Mouse (Mus musculus): Measurements from ENCODE around the gene Trim63. TPM values are rescaled to one million over a fixed set of nuclear protein-coding genes. Genes with fewer than 3 reads are reported as not detected.

Gene Trim63
- polyA plus RNA-seq, 1 experiment: 0.32 TPM

DNA sequence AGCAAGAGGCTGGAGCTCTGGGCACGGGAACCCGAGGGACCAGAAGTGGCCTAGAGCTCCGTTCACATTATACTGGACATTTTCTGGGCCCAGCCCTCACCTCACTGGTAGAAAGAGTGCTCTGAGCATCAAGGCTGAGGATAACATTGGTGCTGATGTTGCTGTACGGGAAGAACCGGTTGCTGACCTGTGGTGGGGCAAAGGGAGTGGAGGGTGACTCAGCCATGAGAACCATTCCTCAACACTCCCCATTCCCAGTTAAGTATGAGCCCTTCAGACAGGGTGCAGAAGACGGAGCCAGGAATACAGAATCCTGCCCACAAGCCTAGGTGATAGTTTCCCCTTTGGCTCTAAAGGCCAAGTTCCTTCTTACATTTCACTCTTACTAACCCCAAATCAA lies 44.7 kb downstream of the Trim63 start:
- WGBS: 92% methylated on average over 6 of the region's 6 CpGs
- H3K27ac ChIP-seq (ENCODE audit: insufficient read depth, low read length): no peak overlapping the region
- H3K27me3 ChIP-seq (ENCODE audit: control insufficient read depth, insufficient read depth, low read length): no peaks in the 10 kb centered on the region
- H3K36me3 ChIP-seq (ENCODE audit: control insufficient read depth, insufficient read depth, low read length): no peaks in the 10 kb centered on the region
- peaks cover 27% of the 10 kb centered on the region; the same call in 1 of the 2 replicates for H3K4me1 ChIP-seq (ENCODE audit: control insufficient read depth, insufficient read depth, insufficient read length)
- no peak for DNase-seq (ENCODE audit: low read depth in 1 of 2, low spot score in 2 of 2)
- TF ChIP-seq POLR2A (IDR thresholded peaks at IDR 0.05; ENCODE audit: low read depth, low read length) (no peak), CTCF (IDR thresholded peaks at IDR 0.05; ENCODE audit: extremely low read depth, insufficient read depth, insufficient read length, insufficient replicate concordance) (no peak)
- no peak overlapping the region for H3K4me3 ChIP-seq (ENCODE audit: extremely low read depth, insufficient read depth, insufficient read length)

DNA sequence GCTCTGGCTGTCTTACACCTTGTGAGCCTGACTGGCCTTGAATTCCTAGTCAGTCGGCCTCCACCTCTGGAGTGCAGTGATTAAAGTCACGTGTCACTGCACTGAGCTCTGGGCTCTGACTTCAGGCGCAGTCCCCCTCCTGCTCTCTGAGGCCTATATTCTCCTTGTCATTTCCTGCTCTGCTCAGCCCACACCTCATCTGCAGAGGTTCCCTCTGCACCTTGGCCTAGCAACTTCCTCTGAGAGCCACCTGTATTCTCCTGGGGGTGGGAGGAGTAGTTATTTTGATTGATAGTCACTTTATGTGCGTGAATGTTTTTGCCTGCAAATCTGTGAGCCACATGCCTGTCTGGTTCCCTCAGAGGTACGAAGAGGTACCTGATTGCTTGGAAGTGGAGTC lies 46.3 kb downstream of the Trim63 start:
- peak; percentile 32 to 72 for DNase-seq (ENCODE audit: low read depth in 1 of 2, low spot score in 2 of 2)
- Histone ChIP-seq H3K4me3 (ENCODE audit: extremely low read depth, insufficient read depth, insufficient read length) (no peak overlapping the region), H3K27me3 (ENCODE audit: control insufficient read depth, insufficient read depth, low read length) (no peaks in the 10 kb centered on the region), H3K27ac (ENCODE audit: insufficient read depth, low read length) (peak overlapping the region; percentile 82), H3K4me1 (ENCODE audit: control insufficient read depth, insufficient read depth, insufficient read length) (peaks cover 38% of the 10 kb centered on the region; the same call in 1 of the 2 replicates), H3K36me3 (ENCODE audit: control insufficient read depth, insufficient read depth, low read length) (no peaks in the 10 kb centered on the region)
- 14% methylated on average over 5 of the region's 5 CpGs for WGBS
- TF ChIP-seq CTCF (IDR thresholded peaks at IDR 0.05; ENCODE audit: extremely low read depth, insufficient read depth, insufficient read length, insufficient replicate concordance): no peak
- no peak for TF ChIP-seq POLR2A (IDR thresholded peaks at IDR 0.05; ENCODE audit: low read depth, low read length)

DNA sequence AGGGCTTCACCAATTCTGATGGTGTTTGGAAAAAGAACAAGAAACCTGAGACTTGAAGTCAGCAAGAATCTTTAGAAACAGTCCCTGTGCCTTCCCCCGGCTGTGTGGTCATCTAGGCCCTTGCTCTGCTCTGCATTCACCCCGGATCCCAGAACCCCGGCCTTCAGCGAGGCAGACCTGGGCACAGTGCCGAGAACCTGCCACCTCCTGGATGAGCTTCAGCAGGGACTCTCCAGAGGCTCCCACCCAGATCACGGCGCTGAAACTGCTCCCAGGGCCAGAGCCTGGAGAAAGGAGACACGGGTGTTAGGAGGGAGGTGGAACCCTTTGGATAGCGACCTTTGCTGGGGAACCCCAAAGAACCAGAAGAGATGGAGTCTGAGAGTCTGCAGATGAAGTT lies 47.2 kb downstream of the Trim63 start:
- Histone ChIP-seq H3K27me3 (ENCODE audit: control insufficient read depth, insufficient read depth, low read length) (no peaks in the 10 kb centered on the region), H3K4me1 (ENCODE audit: control insufficient read depth, insufficient read depth, insufficient read length) (peaks cover 38% of the 10 kb centered on the region; the same call in 1 of the 2 replicates), H3K4me3 (ENCODE audit: extremely low read depth, insufficient read depth, insufficient read length) (no peak overlapping the region), H3K36me3 (ENCODE audit: control insufficient read depth, insufficient read depth, low read length) (no peaks in the 10 kb centered on the region), H3K27ac (ENCODE audit: insufficient read depth, low read length) (peak overlapping the region; percentile 82)
- WGBS: 39% methylated on average over 9 of the region's 9 CpGs
- no peak for DNase-seq (ENCODE audit: low read depth in 1 of 2, low spot score in 2 of 2)
- TF ChIP-seq POLR2A (IDR thresholded peaks at IDR 0.05; ENCODE audit: low read depth, low read length) (no peak), CTCF (IDR thresholded peaks at IDR 0.05; ENCODE audit: extremely low read depth, insufficient read depth, insufficient read length, insufficient replicate concordance) (no peak)

DNA sequence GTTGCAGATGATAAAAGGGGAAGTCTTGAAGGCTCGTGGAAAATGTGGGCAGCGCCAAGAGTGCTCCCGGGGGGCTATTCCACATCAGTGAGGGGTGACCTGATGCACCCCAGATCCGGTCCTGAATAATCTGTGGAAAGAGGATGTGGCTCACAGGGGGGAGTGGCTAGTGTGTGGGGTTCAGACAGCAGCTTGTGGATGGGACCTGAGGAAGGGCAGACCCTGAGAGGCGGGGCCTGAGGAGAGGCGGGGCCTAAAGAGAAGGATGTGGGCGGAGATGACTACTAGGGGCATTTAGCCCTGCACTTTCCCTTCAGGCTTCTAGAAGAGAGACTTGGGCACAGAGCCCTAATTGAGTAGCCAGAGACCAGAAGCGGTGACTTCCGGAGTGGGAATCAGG lies 47.7 kb downstream of the Trim63 start:
- peak overlapping the region; percentile 82 for H3K27ac ChIP-seq (ENCODE audit: insufficient read depth, low read length)
- H3K4me1 ChIP-seq (ENCODE audit: control insufficient read depth, insufficient read depth, insufficient read length): peaks cover 38% of the 10 kb centered on the region; the same call in 1 of the 2 replicates
- H3K36me3 ChIP-seq (ENCODE audit: control insufficient read depth, insufficient read depth, low read length): no peaks in the 10 kb centered on the region
- peak overlapping the region; percentile 25; the same call in 1 of the 2 replicates for H3K4me3 ChIP-seq (ENCODE audit: extremely low read depth, insufficient read depth, insufficient read length)
- no peaks in the 10 kb centered on the region for H3K27me3 ChIP-seq (ENCODE audit: control insufficient read depth, insufficient read depth, low read length)
- no peak for TF ChIP-seq CTCF (IDR thresholded peaks at IDR 0.05; ENCODE audit: extremely low read depth, insufficient read depth, insufficient read length, insufficient replicate concordance)
- TF ChIP-seq POLR2A (IDR thresholded peaks at IDR 0.05; ENCODE audit: low read depth, low read length): no peak
- peak; percentile 80 to 82 for DNase-seq (ENCODE audit: low read depth in 1 of 2, low spot score in 2 of 2)
- WGBS: 2% methylated on average over 9 of the region's 9 CpGs

DNA sequence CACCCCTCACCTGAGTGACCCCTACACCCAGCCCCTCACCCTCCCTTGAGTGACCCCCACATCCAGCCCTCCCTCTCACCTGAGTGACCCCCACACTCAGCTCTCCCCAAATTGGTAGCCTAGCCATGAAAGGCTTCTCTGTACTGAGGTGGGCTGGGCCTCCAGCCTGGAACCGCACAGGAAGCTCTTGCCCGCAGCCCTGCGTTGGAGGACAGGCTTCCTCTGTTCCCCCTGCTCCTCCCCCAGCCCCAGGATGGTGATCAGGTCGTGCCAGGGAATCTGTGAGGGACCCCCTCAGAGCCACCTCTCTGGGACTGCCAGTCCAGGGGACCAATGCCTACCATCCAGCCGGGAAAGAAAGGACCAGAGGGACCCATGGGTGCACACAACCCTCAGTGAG lies 50.4 kb downstream of the Trim63 start:
- 9% methylated on average over 5 of the region's 5 CpGs for WGBS
- no peak overlapping the region for H3K4me3 ChIP-seq (ENCODE audit: extremely low read depth, insufficient read depth, insufficient read length)
- no peak for DNase-seq (ENCODE audit: low read depth in 1 of 2, low spot score in 2 of 2)
- 0 out of 2 replicates have a peak, but pooled peaks cover under 1% of the 10 kb centered on the region for H3K27me3 ChIP-seq (ENCODE audit: control insufficient read depth, insufficient read depth, low read length)
- no peak overlapping the region for H3K27ac ChIP-seq (ENCODE audit: insufficient read depth, low read length)
- H3K36me3 ChIP-seq (ENCODE audit: control insufficient read depth, insufficient read depth, low read length): no peaks in the 10 kb centered on the region
- peaks cover 38% of the 10 kb centered on the region; the same call in 1 of the 2 replicates for H3K4me1 ChIP-seq (ENCODE audit: control insufficient read depth, insufficient read depth, insufficient read length)
- no peak for TF ChIP-seq POLR2A (IDR thresholded peaks at IDR 0.05; ENCODE audit: low read depth, low read length)

DNA sequence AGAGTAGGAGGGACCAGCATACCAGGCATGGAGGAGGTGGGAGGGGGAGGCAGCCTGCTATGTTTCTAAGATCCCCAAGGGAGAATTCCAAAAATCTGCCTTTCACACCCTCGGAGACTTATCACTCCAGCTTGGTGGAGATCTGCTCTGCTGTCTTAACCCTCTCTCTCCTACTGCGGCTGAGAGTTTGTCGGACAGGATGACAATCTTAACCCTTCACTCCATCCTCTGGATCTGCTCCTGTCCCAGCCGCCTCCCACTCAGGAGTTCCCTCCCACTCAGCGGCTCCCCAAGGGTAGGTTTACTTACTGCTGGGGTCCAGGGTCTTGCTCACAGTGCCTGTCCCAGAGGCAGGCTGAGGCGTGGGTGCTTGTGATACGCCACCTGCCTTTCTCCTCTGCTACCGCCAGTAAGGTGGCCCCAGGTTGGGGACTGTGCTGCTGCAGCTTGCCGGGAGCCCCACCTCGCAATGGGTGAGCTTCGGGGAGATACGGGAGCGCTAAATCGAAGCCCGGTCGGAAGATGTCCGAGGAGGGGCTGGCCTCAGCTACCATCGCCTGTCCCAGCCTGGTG lies 55.8 kb downstream of the Trim63 start:
- WGBS: 9% methylated on average over 18 of the region's 18 CpGs
- TF ChIP-seq CTCF (IDR thresholded peaks at IDR 0.05; ENCODE audit: extremely low read depth, insufficient read depth, insufficient read length, insufficient replicate concordance): no peak
- TF ChIP-seq POLR2A (IDR thresholded peaks at IDR 0.05; ENCODE audit: low read depth, low read length): no peak
- H3K36me3 ChIP-seq (ENCODE audit: control insufficient read depth, insufficient read depth, low read length): no peaks in the 10 kb centered on the region
- peaks cover 12% of the 10 kb centered on the region for H3K27me3 ChIP-seq (ENCODE audit: control insufficient read depth, insufficient read depth, low read length)
- H3K27ac ChIP-seq (ENCODE audit: insufficient read depth, low read length): no peak overlapping the region
- H3K4me1 ChIP-seq (ENCODE audit: control insufficient read depth, insufficient read depth, insufficient read length): peaks cover 10% of the 10 kb centered on the region; the same call in 1 of the 2 replicates
- no peak for DNase-seq (ENCODE audit: low read depth in 1 of 2, low spot score in 2 of 2)
- peak overlapping the region; percentile 64 for H3K4me3 ChIP-seq (ENCODE audit: extremely low read depth, insufficient read depth, insufficient read length)

DNA sequence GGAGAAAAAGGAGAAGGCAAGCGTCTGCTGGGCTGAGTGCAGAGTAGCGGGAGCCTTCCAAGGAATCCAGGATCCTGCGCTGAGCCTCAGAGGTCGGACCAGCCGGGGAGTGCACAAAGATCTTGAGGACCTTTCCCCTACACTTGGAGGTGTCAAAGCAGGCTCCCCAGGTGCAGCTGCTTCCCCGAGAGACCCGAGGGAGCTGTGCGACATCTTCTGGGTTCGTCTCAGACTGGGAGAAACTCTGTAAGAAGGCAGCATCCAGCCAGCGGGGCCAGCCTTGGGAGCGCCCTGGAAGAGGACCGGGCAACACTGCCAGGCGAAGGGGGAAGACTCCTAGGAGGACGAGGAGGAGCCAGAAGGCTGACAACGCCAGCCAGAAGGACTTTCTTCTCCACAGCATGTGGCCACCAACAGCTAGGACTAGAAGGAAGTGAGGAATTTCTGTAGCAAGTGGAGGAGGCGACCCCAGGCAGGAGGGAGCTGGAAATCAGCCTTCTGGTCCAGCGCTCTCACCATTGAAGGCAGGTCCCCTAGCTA lies 56.5 kb downstream of the Trim63 start:
- Histone ChIP-seq H3K36me3 (ENCODE audit: control insufficient read depth, insufficient read depth, low read length) (no peaks in the 10 kb centered on the region), H3K27ac (ENCODE audit: insufficient read depth, low read length) (no peak overlapping the region; the same call in 1 of the 2 replicates), H3K4me3 (ENCODE audit: extremely low read depth, insufficient read depth, insufficient read length) (peak overlapping the region; percentile 64; the same call in 1 of the 2 replicates), H3K4me1 (ENCODE audit: control insufficient read depth, insufficient read depth, insufficient read length) (peaks cover 10% of the 10 kb centered on the region; the same call in 1 of the 2 replicates), H3K27me3 (ENCODE audit: control insufficient read depth, insufficient read depth, low read length) (peaks cover 12% of the 10 kb centered on the region)
- no peak for DNase-seq (ENCODE audit: low read depth in 1 of 2, low spot score in 2 of 2)
- 6% methylated on average over 17 of the region's 17 CpGs for WGBS
- TF ChIP-seq CTCF (IDR thresholded peaks at IDR 0.05; ENCODE audit: extremely low read depth, insufficient read depth, insufficient read length, insufficient replicate concordance) (no peak), POLR2A (IDR thresholded peaks at IDR 0.05; ENCODE audit: low read depth, low read length) (no peak)

Measured in spleen, adult 2 months (tissue).